Mouse (Mus musculus) heart, postnatal 14 days (tissue): ENCODE data around the gene Sytl2. TPM values are rescaled to one million over a fixed set of nuclear protein-coding genes. Genes with fewer than 3 reads are reported as not detected.

Source experiments
- DNase-seq, 2 experiments: peaks; one replicate each; pipeline ENCODE4 v3.0.0; 2021 to 2022
- intact Hi-C: fragments of 180-260 bp; cut with DNase I; formaldehyde crosslinking; loops from one replicate; pipeline ENCODE4 v1.15.1; 2025
- total RNA-seq, 2 experiments: library from RNA; stranded (reverse); gene quantifications; 2 replicates each; pipeline ENCODE4 v1.2.3; 2021

Sytl2 gene
- total RNA-seq, 2 experiments from 2014 or later, result 4.1 to 4.6 TPM

- DNase-seq, result no peak
- intact Hi-C loops, result no loop called here
Measured at GRCm38 (mm10) chr7:90306079-90306478, 4.0 kb downstream of the Sytl2 start.

- DNase-seq, result no peak
- intact Hi-C loops, result no loop called here
Measured at GRCm38 (mm10) chr7:90306968-90307367, 4.9 kb downstream of the Sytl2 start.

DNA sequence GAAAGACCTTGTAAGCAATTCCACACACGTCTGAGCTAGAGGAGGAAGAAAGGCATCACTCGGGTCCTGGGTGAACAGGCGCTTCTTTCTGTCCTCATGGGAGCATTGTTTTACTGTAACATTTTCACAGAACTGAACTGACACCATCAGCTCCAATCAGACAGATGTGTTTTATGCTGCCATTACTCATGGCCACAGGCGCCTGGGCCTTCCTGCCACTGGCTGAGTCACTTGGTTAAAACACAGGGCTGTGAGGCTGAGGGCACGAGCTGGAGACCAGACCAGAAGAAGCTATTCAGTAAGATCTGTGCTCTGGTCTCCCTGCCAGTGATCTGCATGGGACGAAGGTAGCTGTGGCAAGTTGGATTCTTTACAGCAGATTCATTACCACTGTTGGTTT is 6.0 kb downstream of the Sytl2 start:
- no peak for DNase-seq
- intact Hi-C loops, result no loop called here

DNA sequence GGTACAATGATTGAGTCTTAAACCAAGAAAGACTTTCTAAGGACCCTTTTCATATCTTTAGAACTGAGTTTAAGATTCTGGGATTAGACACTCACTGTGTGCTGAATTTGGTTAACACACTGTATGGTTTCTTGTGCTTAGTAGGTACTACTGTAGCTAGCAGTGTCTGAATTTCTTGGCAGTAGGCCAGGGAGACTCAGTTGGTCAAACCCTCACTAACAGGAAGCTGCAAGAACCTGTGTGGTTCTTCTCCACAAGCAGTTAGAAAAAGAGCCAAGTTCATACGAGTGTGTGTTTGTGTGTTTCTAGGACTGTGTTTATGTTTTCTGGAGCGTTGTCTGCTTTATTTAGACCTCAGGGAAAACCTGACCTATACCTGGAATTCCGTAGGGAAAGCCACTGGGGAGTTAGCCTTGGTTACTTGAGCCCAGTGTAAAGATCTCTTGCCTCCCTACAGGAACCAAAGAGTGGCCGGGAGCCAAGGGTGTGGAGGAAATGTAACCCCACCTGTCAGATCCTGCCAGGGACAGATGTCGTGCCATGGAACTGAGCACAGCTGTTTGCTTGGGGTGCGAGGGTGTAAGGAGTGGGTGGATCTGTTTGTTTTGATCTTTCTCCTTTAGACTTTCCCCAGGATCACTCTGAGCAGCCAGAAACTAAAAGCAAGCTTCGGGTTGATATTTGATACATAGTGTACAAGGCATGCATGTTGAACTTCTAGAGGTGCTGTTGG is 10.3 kb downstream of the Sytl2 start:
- intact Hi-C loops, result no loop called here
- no peak for DNase-seq

DNA sequence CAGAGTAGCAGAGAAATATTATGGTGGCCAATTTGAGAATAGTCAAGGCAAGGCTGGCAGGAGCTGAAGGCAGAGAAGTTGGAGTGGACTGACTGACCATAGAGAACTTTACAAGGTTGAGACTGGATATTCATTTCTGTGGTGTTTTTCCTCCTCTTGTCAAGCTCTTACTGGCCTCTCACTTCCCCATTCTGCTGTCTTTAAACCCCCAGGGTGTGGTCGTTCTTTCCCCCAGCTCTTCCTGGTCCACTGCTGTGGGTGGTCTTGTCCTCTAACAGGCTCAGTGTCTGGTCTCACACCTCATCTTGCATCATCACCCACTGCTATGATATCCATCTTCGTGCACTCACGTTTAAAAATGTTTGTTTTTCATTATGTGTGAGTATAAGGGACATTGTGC is 11.4 kb downstream of the Sytl2 start:
- no peak for DNase-seq
- intact Hi-C loops, result no loop called here

DNA sequence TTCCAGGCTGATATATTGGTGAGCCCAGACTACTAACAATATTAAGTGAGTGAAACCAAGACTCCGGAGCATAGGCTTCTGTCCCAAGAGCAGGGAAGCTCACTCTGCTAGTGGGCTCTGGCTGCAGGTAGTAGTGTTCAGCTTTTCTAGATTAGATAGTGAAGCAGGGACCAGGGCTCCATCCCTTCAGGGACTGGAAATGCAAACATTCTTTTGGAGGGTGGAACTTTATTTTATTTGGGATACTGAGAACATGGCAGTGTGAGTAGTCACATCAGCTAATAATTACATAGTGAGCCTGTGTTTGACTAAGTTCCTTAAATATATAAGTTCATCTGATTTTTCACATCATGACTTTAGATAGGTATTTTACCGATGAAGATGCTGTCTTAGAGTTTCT is 14.8 kb downstream of the Sytl2 start:
- no peak for DNase-seq
- intact Hi-C loops, result no loop called here

DNA sequence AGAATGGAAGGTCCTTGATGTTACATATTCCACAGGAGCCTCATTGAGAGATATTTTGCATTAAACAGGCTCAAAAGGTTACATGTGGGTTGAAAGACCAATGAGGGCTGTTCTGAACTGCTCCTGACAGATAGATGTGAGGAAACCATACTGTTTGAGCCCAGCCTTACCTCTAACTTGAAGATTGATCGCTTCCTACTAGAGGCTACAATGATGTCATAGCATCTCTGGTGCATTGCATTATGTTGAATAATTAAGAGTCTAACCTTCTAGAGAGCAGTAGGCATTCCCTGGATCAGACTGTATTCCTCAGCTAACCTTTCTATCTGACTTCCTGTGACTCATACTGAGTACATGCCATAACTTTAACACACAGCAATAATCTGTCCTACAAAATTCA is 17.4 kb downstream of the Sytl2 start:
- no peak for DNase-seq
- intact Hi-C loops, result no loop called here

GRCm38 (mm10) chr7:90320124-90320523 is 18.1 kb downstream of the Sytl2 start:
- DNase-seq, result no peak
- intact Hi-C loops, result no loop called here

- intact Hi-C loops, result no loop called here
- DNase-seq, result no peak
Measured at GRCm38 (mm10) chr7:90325166-90325565, 23.1 kb downstream of the Sytl2 start.

DNA sequence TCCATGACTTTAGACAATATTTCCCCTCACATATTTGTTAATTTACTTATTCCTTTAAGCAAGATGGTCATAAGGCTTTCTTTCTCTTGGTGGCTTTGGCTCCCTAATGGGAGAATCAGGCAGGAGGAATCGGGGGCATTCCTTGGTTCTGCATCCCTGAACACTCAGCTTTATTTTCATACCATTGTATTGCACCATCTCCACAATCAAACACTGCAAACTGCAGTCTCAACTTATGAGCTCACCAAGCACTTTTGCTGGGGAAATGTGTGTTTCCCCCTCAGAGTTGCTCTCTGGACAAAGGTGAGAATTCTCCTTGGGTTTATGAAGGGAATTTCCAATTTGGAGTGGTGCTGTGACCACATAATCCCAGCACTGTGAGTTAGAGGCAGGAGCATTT is 28.1 kb downstream of the Sytl2 start:
- intact Hi-C loops, result no loop called here
- DNase-seq, result no peak

- intact Hi-C loops, result no loop called here
- DNase-seq, result no peak
Measured at GRCm38 (mm10) chr7:90332483-90333065, 30.5 kb downstream of the Sytl2 start.

GRCm38 (mm10) chr7:90334362-90334761 is 32.3 kb downstream of the Sytl2 start:
- DNase-seq, result no peak
- intact Hi-C loops, result no loop called here

DNA sequence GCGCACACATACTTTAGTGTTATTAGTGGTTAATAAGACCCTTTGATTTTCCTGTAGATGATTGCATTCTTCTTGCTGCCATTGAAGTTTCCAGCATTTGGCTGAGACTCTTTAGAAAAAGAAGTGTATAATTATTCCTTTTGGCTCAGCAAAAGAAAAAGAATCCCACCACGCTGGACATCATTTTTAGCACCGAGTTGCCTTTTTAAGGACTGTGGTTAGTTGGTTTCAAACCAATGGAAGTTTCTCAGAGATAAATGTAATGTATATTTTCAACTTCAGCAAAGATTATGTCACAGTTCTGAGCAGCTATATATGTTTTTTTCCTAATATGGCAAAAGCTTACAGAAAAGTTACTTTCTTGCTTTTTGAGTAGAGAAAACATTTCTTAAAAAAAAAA is 32.8 kb downstream of the Sytl2 start:
- intact Hi-C loops, result no loop called here

GRCm38 (mm10) chr7:90335755-90336194 is 33.7 kb downstream of the Sytl2 start:
- intact Hi-C loops, result no loop called here

More for the DNA sequence above, 32.8 kb downstream of the Sytl2 start:
- DNase-seq, result no peak

DNA sequence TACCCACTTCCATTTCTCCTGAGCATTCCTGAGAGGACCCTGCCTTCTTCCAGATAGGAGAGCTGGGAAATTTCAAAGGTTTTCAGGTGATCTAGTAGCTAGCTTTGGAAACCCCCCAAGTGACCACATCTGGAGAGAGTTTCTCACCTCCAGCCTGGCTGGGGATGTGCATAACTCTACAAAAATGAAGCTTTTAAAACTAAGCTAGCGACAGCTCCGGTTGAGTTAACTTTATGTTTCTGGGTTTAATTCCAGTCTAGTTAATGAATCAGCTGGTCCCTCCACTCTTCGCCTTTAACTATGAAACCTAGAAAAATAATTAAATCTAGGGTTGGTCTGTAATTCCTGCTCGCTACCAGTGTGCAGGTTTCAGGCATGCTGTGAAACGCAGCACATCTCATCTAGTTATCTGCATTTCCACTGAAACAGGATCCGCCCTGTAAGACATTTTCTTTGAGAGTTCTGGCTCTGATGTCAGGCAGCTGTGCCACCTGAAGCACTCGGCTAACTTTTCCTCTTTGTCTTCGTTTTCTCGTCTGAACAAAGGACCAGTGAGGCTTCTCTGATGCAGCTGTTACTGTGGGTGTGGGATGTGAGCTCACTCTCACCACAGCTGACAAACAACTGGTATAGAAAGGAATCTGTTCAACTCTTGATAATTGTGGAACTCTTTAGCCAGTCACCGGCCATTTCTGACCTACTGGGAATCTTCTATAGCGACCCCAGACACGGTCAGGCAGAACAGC is 39.3 kb downstream of the Sytl2 start:
- DNase-seq, result no peak
- intact Hi-C loops, result no loop called here

More at GRCm38 (mm10) chr7:90335755-90336194, 33.7 kb downstream of the Sytl2 start:
- no peak for DNase-seq

DNA sequence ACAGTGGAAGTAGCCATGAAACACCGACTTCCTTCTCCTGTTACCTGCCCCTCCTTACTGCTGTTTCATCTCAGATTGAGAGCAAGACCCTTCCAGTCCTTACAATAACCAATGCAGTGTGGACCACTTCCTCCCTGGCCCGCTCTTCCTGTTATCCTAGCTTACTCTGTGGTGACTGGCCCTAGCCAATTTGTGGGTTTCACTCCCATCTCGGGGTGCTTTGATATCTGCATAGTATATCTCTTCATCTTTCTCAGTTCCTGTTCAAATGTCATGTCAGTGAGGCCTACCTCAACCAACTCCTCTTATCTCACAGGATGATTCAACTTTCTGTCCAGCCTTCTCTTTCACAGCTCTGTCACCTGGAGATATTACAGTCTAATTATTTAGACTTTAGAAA is 42.9 kb downstream of the Sytl2 start:
- no peak for DNase-seq
- intact Hi-C loops, result no loop called here

DNA sequence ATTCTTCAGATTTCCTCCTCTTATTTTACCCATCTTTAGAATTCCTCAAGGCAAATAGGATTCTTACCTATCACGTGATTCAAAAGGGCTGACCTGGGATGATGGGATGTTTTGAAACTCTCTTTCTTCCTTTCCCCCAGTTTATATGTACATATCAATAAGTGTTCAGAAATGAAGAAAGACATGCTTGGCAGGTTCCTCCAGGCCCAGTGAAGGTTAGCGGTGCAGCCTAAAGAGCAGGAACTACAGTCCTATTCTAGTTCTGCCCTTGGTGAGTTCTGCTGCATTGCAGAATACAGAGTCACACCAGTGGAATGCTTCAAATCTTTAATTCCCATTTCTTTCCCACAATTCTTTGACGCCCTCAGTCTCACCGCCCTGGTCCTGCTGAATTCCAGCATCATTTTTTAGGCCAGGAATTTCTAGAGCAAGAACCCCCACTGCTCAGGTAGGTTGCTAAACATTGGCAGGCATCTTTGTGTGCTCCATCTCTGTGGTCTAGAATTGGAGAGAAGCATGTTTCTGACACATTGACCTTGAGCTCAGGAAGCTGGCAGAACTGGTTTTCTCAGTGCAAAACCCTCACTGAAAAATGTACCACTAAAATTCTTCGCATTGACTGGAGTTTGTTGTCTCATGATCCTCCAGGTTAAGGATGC is 45.9 kb downstream of the Sytl2 start:
- intact Hi-C loops, result no loop called here
- no peak for DNase-seq

DNA sequence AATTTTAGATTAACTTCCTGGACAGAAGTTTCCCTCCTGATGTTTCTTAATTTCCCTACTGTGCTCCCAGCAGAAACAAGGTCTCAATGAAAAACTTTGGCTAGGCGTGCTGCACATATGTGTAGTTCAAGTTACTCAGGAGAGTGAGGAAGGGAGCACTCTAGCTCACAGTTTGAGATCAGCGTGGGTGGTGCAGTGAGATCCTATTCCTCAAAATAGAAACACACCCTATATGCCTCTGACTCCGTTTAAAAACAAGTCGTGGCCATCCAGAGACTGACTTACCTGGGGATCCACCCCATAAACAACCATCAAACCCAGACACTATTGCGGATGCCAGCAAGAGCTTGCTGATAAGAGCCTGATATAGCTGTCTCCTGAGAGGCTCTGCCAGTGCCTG is 47.0 kb downstream of the Sytl2 start:
- DNase-seq, result no peak
- intact Hi-C loops, result no loop called here

DNA sequence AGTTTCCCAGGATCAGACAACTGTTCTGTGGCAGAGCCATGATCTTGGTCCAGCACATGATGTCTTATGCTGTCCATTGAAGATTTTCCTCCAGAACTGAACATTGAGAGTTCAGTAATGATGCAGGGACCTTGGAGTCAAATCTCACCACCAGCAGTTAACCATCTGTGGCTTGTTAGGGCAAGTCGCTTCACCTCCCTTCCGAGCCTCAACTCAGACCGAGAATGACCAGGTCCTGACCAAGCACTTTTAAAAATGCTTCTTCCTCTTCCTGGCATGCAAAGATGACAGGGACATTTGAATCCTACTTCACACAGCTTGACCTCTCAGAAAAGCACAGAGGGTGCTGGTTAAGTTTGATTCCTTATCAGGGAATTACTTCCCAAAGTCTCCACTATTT is 50.1 kb downstream of the Sytl2 start:
- DNase-seq, result no peak
- intact Hi-C loops, result no loop called here

DNA sequence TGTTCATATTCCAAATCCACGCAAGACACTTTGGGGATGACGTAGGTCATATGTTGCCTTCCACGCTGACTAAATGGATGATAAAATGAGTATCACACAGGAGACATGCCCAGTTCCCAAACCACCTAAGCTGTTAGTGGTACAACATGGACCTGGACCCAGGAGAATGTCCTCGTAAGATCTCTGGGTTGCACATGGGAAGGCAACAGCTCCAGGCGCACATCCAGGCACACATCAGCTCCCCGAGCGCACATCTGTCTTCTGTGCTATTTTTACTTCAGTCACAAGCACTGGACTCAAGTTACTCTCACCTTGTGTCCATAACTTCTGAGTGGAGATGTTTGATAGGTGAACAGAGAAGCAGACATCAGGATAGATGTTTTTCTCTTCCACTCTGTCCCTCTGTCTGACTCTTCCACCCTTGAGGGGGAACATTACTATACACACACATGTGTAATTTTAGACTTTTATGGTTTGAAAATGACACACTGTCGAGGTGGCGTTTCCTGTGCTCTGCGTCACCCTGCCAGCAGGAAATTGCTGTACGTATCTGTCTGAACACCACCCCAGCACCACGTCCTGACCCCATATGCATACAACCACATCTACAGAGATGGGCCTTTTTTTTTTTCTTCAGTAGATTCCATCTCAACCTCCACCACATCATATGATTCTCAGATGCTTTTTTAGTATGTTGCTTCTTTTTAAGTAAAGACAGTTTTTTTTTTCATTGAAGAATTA is 51.6 kb downstream of the Sytl2 start:
- intact Hi-C loops, result no loop called here

GRCm38 (mm10) chr7:90354229-90354604 is 52.2 kb downstream of the Sytl2 start:
- no peak for DNase-seq
- intact Hi-C loops, result no loop called here

More for the DNA sequence above, 51.6 kb downstream of the Sytl2 start:
- no peak for DNase-seq
